Mouse (Mus musculus): Measurements from ENCODE around the gene Cdh26. TPM values are rescaled to one million over a fixed set of nuclear protein-coding genes. Genes with fewer than 3 reads are reported as not detected.

Gene Cdh26
- not detected for total RNA-seq (2023)

DNA sequence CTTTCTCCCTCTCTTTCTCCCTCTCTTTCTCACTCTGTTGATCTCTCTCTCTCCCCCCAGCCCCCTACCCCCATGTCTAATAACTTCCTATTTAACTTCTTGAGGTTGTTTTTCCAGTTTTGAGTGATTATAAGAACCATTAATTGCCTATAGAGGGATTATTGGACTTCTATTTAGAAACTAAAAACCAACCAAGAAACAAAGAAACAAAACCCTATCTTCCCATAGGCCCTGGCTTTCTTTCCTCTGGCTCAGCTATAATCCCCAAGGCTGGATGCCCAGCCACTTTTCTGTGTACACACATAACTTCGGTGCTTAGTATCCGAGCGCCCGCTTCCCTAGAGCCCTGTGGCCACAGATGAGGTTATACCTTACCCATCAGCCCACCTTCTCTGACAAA, at the start of gene Cdh26:
TSS of gene Cdh26 (plus strand) at position 301 of the 400 bp plus-strand sequence.

GRCm38 (mm10) chr2:178407053-178407815, 23.1 kb upstream of the Cdh26 start, which contains the start of gene Sycp2:
Sycp2 (minus strand) TSS chr2:178407685.

DNA sequence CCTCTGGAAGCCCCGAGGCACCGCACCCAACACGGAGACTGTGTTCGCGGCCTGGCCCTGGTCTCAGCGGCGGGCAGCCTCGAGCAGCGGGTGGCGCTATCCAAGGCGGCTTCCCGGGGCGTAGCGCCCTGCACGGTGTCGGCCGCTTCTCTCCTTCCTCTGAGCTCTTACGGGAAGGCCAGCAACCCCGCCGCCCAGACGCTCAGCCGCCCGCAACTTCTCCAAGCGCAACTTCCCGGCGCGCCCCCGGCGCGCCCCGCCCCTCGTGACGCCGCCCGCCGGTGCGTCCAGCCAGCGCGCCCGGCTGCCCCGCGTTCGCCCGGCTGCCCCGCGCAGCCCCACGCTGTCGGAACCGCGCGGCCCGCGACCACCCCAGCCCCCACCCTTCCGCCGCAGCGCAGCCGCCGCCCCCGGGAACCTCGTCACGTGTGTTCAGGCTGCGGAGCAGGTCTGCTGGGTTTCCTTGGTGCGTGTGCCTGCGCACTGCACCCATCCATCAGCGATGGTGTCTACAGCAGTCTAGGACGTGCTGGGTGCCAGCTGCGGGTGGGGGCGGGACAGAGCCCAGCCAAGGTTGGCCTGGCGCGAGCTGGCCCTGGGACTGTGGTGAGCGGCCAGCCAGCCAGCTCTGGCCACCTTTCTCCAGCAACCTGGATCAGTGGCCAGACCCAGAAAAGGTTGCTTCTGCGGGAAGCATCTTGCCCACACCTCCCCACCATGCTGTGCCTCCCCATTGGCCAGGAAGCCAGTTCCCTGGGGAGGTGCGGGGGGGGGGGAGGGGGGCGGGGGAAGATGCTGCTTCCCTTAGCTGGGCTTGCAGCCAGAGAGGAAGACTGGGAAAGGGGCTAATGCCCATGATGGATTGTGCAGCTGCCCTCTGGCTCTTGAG, 15.8 kb upstream of the Cdh26 start, which contains the start of the genes Ppp1r3d and Fam217b:
TSS of gene Ppp1r3d (minus strand) at position 212 of the 889 bp plus-strand sequence.
TSS of gene Fam217b (plus strand) at position 264 of the 889 bp plus-strand sequence.

Other genes with a start within 250 kb of the Cdh26 start
- not detected for gene Sycp2, start 22.8 kb upstream of the Cdh26 start, total RNA-seq (2023)
- gene Ppp1r3d, start 16.1 kb upstream of the Cdh26 start, total RNA-seq (2023) = not detected
- gene Fam217b, start 16.0 kb upstream of the Cdh26 start, total RNA-seq (2023) = not detected